Mouse (Mus musculus): ENCODE results near the gene Lrrc10.

GRCm38 (mm10) chr10:117014565-117014964, 30.6 kb upstream of the Lrrc10 start:
- no peak for TF ChIP-seq POLR2A (IDR thresholded peaks at IDR 0.05; ENCODE audit: borderline replicate concordance, extremely low read depth, low read depth, low read length)
- no peak for TF ChIP-seq CTCF (IDR thresholded peaks at IDR 0.05; ENCODE audit: insufficient read depth, low read length)
